Mouse (Mus musculus) heart, postnatal 0 days (tissue): ENCODE results near the gene Tbx10. TPM values are rescaled to one million over a fixed set of nuclear protein-coding genes. Genes with fewer than 3 reads are reported as not detected.
A peak's percentile ranks its signal among the peaks of the same experiment; 100 is the strongest.

Experiments
- ATAC-seq: fragments of 200-750 bp; cut with Nextera tagmentation; 2 replicates; pipeline ENCODE4 v1.8.0; 2017; ENCODE audit warnings: low read depth, moderate number of reproducible peaks, moderate library complexity; ENCODE audit not compliant: insufficient read depth
- DNase-seq: peaks from one replicate; pipeline ENCODE4 v3.0.0-alpha.2; 2016; ENCODE audit warnings: low spot score
- H3K27ac ChIP-seq: fragments of 300-500 bp; sonication (generic); 2 replicates; pipeline ENCODE4 v1.5.1; 2014; ENCODE audit warnings: low read depth, mild to moderate bottlenecking
- H3K27me3 ChIP-seq: fragments of 300-500 bp; sonication (generic); 2 replicates; pipeline ENCODE4 v1.6.1; 2014; ENCODE audit warnings: low read length, mixed read lengths; ENCODE audit not compliant: control insufficient read depth, insufficient read depth
- H3K36me3 ChIP-seq: fragments of 300-500 bp; sonication (generic); replicated peaks from 2 replicates; pipeline ENCODE4 v1.6.1; 2014; ENCODE audit warnings: low read length, mixed read lengths; ENCODE audit not compliant: control insufficient read depth, insufficient read depth
- H3K4me1 ChIP-seq: fragments of 300-500 bp; sonication (generic); 2 replicates; pipeline ENCODE4 v1.6.1; 2014; ENCODE audit warnings: antibody characterized with exemption; ENCODE audit not compliant: control insufficient read depth, insufficient read depth
- H3K4me2 ChIP-seq: fragments of 300-500 bp; sonication (generic); 2 replicates; pipeline ENCODE4 v1.6.1; 2014; ENCODE audit warnings: low read depth, mild to moderate bottlenecking, low read length, moderate library complexity
- H3K4me3 ChIP-seq: fragments of 300-500 bp; sonication (generic); 2 replicates; pipeline ENCODE4 v1.5.1; 2014; ENCODE audit warnings: low read depth, low read length
- H3K9ac ChIP-seq: fragments of 300-500 bp; sonication (generic); replicated peaks from 2 replicates; pipeline ENCODE4 v1.6.1; 2014; ENCODE audit warnings: low read depth, low read length, mixed read lengths
- H3K9me3 ChIP-seq: fragments of 300-500 bp; sonication (generic); replicated peaks from 2 replicates; pipeline ENCODE4 v1.6.1; 2016; ENCODE audit warnings: low read length; ENCODE audit not compliant: control insufficient read depth
- CTCF ChIP-seq: IDR thresholded peaks from 2 replicates; pipeline ENCODE4 v1.5.1; 2016; ENCODE audit warnings: antibody characterized with exemption, control low read depth, low read depth
- EP300 ChIP-seq: IDR thresholded peaks from 2 replicates; pipeline ENCODE4 v1.6.1; 2016; ENCODE audit warnings: antibody characterized with exemption, low read depth
- WGBS: fragments of 180-500 bp; shearing (Covaris S2); extraction: QIAGEN DNeasy Blood & Tissue Kit; methylation state at CpG from one replicate; pipeline ENCODE4 v1.1.7; 2014; 5-methylcytosine and 5-hydroxymethylcytosine counted together
- polyA plus RNA-seq: library from polyadenylated mRNA; unstranded; fragments of >200 nt; fragmentation: Nextera tagmentation; extraction: Ambion mirVana; gene quantifications from 2 replicates; pipeline ENCODE4 v1.2.1, GENCODE M21; 2015
- total RNA-seq: library from RNA; depleted of rRNA; stranded (reverse); fragments of >200 nt; gene quantifications from 2 replicates; pipeline ENCODE4 v1.2.3, GENCODE M21; 2014; ENCODE audit warnings: low replicate concordance

Gene Tbx10
- total and polyA plus RNA-seq, 2 experiments from 2014 or later, result not detected

DNA sequence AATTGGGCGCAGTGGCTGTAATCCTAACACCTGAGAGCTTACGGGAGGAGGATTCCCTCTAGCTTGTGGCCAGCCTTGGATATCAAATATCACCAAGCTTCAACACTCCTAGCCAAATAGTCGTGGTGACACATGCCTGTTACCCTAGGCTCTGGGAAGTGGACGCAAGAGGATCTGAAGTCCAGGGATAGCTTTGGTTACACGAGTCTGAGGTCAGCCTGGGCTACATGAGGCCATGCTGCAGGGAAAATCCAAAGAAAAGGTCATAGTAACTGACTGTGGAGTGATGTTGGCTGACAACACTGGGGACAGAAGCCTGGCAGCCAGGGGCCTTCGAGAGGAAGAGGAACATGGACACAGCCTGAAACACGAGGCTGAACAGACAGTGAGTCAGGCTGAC is 3.6 kb downstream of the Tbx10 start:
- H3K4me2 ChIP-seq, result no peak overlapping the region
- no peak overlapping the region for H3K9ac ChIP-seq
- H3K36me3 ChIP-seq, result no peaks in the 10 kb centered on the region
- WGBS, result 61% methylated on average over 7 of the region's 7 CpGs
- no peaks in the 10 kb centered on the region for H3K9me3 ChIP-seq
- no peak for ATAC-seq
- no peaks in the 10 kb centered on the region for H3K27me3 ChIP-seq
- H3K4me1 ChIP-seq, result peaks cover 7% of the 10 kb centered on the region; the same call in 1 of the 2 replicates
- no peak overlapping the region for H3K27ac ChIP-seq
- TF ChIP-seq EP300, result no peak
- TF ChIP-seq CTCF, result no peak
- H3K4me3 ChIP-seq, result no peak overlapping the region
- no peak for DNase-seq

DNA sequence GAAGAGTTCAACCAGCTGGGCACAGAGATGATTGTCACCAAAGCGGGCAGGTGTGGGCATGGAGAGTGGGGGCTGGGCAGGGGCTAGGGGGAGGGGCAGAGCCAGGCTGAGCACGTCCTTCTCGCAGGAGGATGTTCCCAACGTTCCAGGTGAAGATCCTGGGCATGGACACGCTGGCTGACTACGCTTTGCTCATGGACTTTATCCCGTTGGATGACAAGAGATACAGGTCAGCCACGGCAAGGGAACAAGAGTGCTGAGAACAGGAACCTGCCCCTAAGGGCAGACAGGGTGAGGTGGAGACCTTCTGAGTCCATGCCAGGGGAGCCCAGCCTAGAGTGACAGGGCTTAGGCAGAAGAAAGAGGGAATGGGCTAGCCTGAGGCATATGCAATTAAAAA is 4.2 kb downstream of the Tbx10 start:
- no peak overlapping the region for H3K27ac ChIP-seq
- ATAC-seq, result no peak
- DNase-seq, result no peak
- H3K4me3 ChIP-seq, result no peak overlapping the region
- H3K4me2 ChIP-seq, result no peak overlapping the region
- H3K27me3 ChIP-seq, result no peaks in the 10 kb centered on the region
- H3K4me1 ChIP-seq, result peaks cover 14% of the 10 kb centered on the region; the same call in 1 of the 2 replicates
- TF ChIP-seq EP300, result no peak
- H3K9me3 ChIP-seq, result no peaks in the 10 kb centered on the region
- no peaks in the 10 kb centered on the region for H3K36me3 ChIP-seq
- no peak overlapping the region for H3K9ac ChIP-seq
- WGBS, result 77% methylated on average over 8 of the region's 8 CpGs

DNA sequence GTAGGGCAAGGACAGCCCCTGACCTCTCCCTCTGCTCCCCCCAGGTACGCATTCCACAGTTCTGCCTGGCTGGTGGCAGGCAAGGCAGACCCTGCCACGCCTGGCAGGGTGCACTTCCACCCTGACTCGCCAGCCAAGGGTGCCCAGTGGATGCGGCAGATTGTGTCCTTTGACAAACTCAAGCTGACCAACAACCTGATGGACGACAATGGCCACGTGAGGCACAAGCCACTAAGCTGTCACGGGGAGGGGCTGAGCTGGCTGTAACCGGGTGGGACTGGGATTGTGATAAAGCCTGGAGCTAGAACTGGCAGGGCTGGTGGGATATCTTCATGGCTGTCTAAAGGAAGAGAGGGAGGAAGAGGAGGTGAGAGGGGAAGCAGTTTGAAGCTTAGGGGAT is 4.7 kb downstream of the Tbx10 start:
- DNase-seq, result no peak

DNA sequence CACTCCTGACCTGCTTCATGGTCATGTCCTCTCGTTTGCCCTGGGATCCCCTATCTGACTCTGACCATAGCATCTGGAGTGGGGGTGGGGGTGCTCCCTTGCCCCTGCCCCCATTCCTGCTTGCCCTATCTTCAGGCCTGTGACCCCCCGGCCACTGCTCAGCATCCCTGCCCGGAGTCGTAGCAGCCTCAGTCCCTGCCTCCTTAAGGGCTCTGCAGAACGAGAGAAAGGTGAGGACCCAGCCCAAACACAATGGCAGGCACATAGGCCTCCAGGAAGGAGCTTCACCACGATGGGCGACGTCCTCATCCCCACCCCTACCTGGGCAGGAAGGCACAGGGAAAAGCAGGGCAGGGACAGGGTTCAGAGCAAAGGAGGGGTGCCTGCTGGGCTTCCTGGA is 5.8 kb downstream of the Tbx10 start:
- 69% methylated on average over 8 of the region's 8 CpGs for WGBS
- Histone ChIP-seq H3K9ac (no peak overlapping the region), H3K36me3 (no peaks in the 10 kb centered on the region), H3K4me1 (peaks cover 21% of the 10 kb centered on the region), H3K4me3 (no peak overlapping the region), H3K27me3 (no peaks in the 10 kb centered on the region), H3K4me2 (no peak overlapping the region), H3K9me3 (no peaks in the 10 kb centered on the region), H3K27ac (no peak overlapping the region)
- no peak for ATAC-seq
- no peak for DNase-seq
- no peak for TF ChIP-seq EP300
- no peak for TF ChIP-seq CTCF

More for the DNA sequence above, 4.7 kb downstream of the Tbx10 start:
- Histone ChIP-seq H3K36me3 (no peaks in the 10 kb centered on the region), H3K9me3 (no peaks in the 10 kb centered on the region), H3K4me1 (peaks cover 18% of the 10 kb centered on the region; the same call in 1 of the 2 replicates), H3K9ac (no peak overlapping the region), H3K27me3 (no peaks in the 10 kb centered on the region), H3K27ac (no peak overlapping the region), H3K4me2 (no peak overlapping the region), H3K4me3 (no peak overlapping the region)
- TF ChIP-seq CTCF, result no peak
- no peak for TF ChIP-seq EP300
- 47% methylated on average over 8 of the region's 8 CpGs for WGBS
- no peak for ATAC-seq

DNA sequence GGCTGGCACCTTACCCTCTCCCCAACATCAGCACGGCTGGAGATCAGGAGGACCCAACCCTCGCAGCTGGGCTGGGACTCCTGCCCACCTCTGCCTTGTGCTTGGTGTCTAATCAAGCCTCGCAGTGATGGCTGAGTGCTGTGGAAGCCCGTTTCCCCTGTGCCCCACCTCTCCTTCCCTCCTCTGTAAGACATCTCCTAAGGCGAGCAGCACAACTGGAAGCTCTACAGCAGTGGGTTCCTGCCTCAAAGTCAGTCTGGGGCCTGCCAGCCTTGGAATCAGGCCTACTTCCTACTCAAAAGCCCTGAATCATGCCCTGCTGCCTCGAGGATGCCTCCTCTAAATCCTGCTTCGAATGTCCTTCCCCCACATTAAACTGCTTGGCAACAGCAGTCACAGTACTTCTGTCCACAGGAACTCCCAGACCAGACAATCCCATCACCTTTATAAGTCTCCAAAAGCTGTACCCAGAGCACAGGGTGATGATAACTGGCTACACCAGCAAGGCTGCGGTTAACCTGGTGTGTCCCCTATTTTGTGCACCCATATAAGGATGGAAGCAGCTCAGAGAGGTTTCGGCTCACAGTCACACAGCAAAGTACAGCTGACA is 6.7 kb downstream of the Tbx10 start:
- H3K9ac ChIP-seq, result no peak overlapping the region
- DNase-seq, result no peak
- WGBS, result 81% methylated on average over 9 of the region's 9 CpGs
- H3K36me3 ChIP-seq, result no peaks in the 10 kb centered on the region
- H3K4me2 ChIP-seq, result peak overlapping the region; percentile 74
- no peak for ATAC-seq
- H3K27me3 ChIP-seq, result no peaks in the 10 kb centered on the region
- TF ChIP-seq EP300, result no peak
- no peak for TF ChIP-seq CTCF
- H3K27ac ChIP-seq, result no peak overlapping the region
- H3K4me1 ChIP-seq, result peaks cover 28% of the 10 kb centered on the region
- no peak overlapping the region for H3K4me3 ChIP-seq
- H3K9me3 ChIP-seq, result no peaks in the 10 kb centered on the region
